Mouse (Mus musculus): ENCODE data around the gene Khnyn. TPM values are rescaled to one million over a fixed set of nuclear protein-coding genes. Genes with fewer than 3 reads are reported as not detected.

The Khnyn gene
- polyA plus RNA-seq, 1 experiment from 2014 or later = 10.9 TPM

GRCm38 (mm10) chr14:55857588-55857987 is 27.2 kb upstream of the Khnyn start:
- Histone ChIP-seq H3K9ac (no peak overlapping the region), H3K4me1 (replicated peaks) (peaks cover 71% of the 10 kb centered on the region)

DNA sequence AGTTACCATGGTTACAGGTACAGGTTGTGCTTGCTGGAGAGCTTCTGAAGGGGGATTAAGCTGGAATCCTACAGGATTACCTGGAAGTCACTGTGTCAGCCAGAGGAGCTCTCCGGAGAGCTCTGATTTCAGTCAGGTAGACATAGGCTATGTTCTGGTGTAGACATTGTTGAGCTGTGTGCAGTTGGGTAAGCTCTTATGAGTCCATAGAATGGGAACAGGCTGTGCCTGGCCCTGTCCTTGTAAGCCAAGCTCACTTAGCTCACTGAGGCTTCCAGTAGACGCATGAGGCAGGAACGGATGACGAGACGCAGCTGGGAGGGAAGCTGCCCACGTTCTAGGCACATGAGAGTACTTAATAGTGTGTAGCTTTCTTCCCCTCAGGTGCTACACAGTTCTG is 22.6 kb upstream of the Khnyn start:
- WGBS = 86% methylated on average over 6 of the region's 6 CpGs

More at GRCm38 (mm10) chr14:55857588-55857987, 27.2 kb upstream of the Khnyn start:
- Histone ChIP-seq H3K4me2 (peak overlapping the region; percentile 80), H3K36me3 (no peaks in the 10 kb centered on the region), H3K27me3 (no peaks in the 10 kb centered on the region), H3K9me3 (no peaks in the 10 kb centered on the region), H3K27ac (replicated peaks) (no peak overlapping the region), H3K4me3 (no peak overlapping the region)
- WGBS = 68% methylated on average over 4 of the region's 4 CpGs
- ATAC-seq (ENCODE audit: low FRiP score, low read depth) = no peak

GRCm38 (mm10) chr14:55862970-55863369 is 21.8 kb upstream of the Khnyn start:
- peaks cover 23% of the 10 kb centered on the region for H3K4me1 ChIP-seq (replicated peaks)
- no peak overlapping the region for H3K4me2 ChIP-seq
- WGBS = 95% methylated on average over 10 of the region's 10 CpGs
- H3K9me3 ChIP-seq = no peaks in the 10 kb centered on the region
- H3K27ac ChIP-seq (replicated peaks) = no peak overlapping the region
- H3K4me3 ChIP-seq = no peak overlapping the region
- ATAC-seq (ENCODE audit: low FRiP score, low read depth) = no peak
- H3K9ac ChIP-seq = no peak overlapping the region
- no peaks in the 10 kb centered on the region for H3K27me3 ChIP-seq
- H3K36me3 ChIP-seq = peaks cover 32% of the 10 kb centered on the region

More for the DNA sequence above, 22.6 kb upstream of the Khnyn start:
- Histone ChIP-seq H3K9me3 (no peaks in the 10 kb centered on the region), H3K4me3 (no peak overlapping the region), H3K36me3 (peaks cover 28% of the 10 kb centered on the region), H3K27ac (replicated peaks) (no peak overlapping the region), H3K4me1 (replicated peaks) (peaks cover 31% of the 10 kb centered on the region), H3K27me3 (no peaks in the 10 kb centered on the region), H3K9ac (no peak overlapping the region), H3K4me2 (no peak overlapping the region)
- ATAC-seq (ENCODE audit: low FRiP score, low read depth) = no peak

GRCm38 (mm10) chr14:55863773-55864172 is 21.0 kb upstream of the Khnyn start:
- no peak overlapping the region for H3K9ac ChIP-seq
- H3K27ac ChIP-seq (replicated peaks) = no peak overlapping the region
- no peaks in the 10 kb centered on the region for H3K27me3 ChIP-seq
- peaks cover 18% of the 10 kb centered on the region for H3K4me1 ChIP-seq (replicated peaks)
- no peaks in the 10 kb centered on the region for H3K9me3 ChIP-seq
- ATAC-seq (ENCODE audit: low FRiP score, low read depth) = peak; percentile 51; the same call in 1 of the 2 replicates
- 27% methylated on average over 7 of the region's 7 CpGs for WGBS
- H3K4me2 ChIP-seq = no peak overlapping the region
- peaks cover 41% of the 10 kb centered on the region for H3K36me3 ChIP-seq
- H3K4me3 ChIP-seq = no peak overlapping the region

DNA sequence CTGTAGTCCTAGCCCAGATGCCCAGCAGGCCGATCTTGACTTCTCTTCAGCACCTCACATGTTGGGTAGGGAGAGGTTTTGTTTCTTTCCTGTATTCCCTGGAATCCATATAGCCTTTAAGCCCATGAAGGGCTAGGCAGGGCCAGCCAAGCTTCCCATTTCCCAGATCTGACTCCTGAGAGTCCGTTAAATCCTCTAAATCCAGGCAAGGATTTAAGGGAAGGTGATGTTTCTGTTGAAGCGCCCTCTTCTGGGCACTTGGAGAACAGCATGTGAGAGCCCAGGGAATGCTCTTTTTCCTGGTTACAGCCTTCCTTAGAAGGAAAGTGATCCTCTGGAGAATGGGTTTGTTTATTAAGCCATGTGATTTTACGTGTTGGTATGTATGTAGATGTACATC is 17.8 kb upstream of the Khnyn start:
- no peak for ATAC-seq (ENCODE audit: low FRiP score, low read depth)

GRCm38 (mm10) chr14:55868230-55869026 is 16.3 kb upstream of the Khnyn start:
- Histone ChIP-seq H3K4me3 (no peak overlapping the region), H3K9me3 (no peaks in the 10 kb centered on the region), H3K27ac (replicated peaks) (no peak overlapping the region), H3K27me3 (no peaks in the 10 kb centered on the region), H3K4me1 (replicated peaks) (peaks cover 4% of the 10 kb centered on the region), H3K4me2 (no peak overlapping the region), H3K9ac (no peak overlapping the region), H3K36me3 (peaks cover 73% of the 10 kb centered on the region)
- ATAC-seq (ENCODE audit: low FRiP score, low read depth) = no peak
- 90% methylated on average over 14 of the region's 14 CpGs for WGBS

More for the DNA sequence above, 17.8 kb upstream of the Khnyn start:
- Histone ChIP-seq H3K27me3 (no peaks in the 10 kb centered on the region), H3K36me3 (peaks cover 70% of the 10 kb centered on the region), H3K4me2 (no peak overlapping the region), H3K4me1 (replicated peaks) (peaks cover 1% of the 10 kb centered on the region), H3K4me3 (no peak overlapping the region), H3K9me3 (no peaks in the 10 kb centered on the region), H3K27ac (replicated peaks) (no peak overlapping the region), H3K9ac (no peak overlapping the region)
- WGBS = 35% methylated on average over 4 of the region's 4 CpGs

DNA sequence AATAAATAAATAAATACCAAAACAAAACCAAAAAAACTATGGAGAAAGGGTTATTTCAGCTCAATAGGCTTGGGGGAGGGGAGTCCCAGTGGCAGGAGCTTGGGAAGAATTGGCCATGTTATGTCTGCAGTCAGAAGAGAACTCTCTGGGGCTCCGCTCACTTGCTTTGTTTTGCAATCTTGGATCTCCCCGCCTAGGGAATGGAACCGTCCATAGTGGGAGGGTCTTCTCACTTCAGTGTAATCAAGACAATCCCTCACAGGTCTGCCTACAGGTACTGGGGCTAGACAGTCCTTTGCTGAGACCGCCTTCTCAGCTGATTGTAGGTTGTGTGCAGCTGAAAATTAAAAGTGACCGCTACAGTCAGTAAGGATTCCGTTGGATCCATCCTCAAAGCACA is 15.2 kb upstream of the Khnyn start:
- 98% methylated on average over 6 of the region's 6 CpGs for WGBS
- H3K36me3 ChIP-seq = peaks cover 69% of the 10 kb centered on the region
- no peak overlapping the region for H3K4me2 ChIP-seq
- H3K27ac ChIP-seq (replicated peaks) = no peak overlapping the region
- no peaks in the 10 kb centered on the region for H3K27me3 ChIP-seq
- H3K9me3 ChIP-seq = no peaks in the 10 kb centered on the region
- H3K4me1 ChIP-seq (replicated peaks) = peaks cover 11% of the 10 kb centered on the region
- no peak overlapping the region for H3K9ac ChIP-seq
- ATAC-seq (ENCODE audit: low FRiP score, low read depth) = no peak
- no peak overlapping the region for H3K4me3 ChIP-seq

- no peak for ATAC-seq (ENCODE audit: low FRiP score, low read depth)
These were observed 12.7 kb upstream of the Khnyn start for GRCm38 (mm10) chr14:55872039-55872438.

GRCm38 (mm10) chr14:55872551-55872950 is 12.2 kb upstream of the Khnyn start:
- Histone ChIP-seq H3K36me3 (peaks cover 45% of the 10 kb centered on the region), H3K4me3 (no peak overlapping the region), H3K27me3 (no peaks in the 10 kb centered on the region), H3K9ac (no peak overlapping the region), H3K4me1 (replicated peaks) (peaks cover 11% of the 10 kb centered on the region), H3K9me3 (no peaks in the 10 kb centered on the region), H3K27ac (replicated peaks) (no peak overlapping the region), H3K4me2 (no peak overlapping the region)
- WGBS = 90% methylated on average over 17 of the region's 17 CpGs
- ATAC-seq (ENCODE audit: low FRiP score, low read depth) = 0 out of 2 replicates have a peak, but pooled peaks have one; percentile 1

More at GRCm38 (mm10) chr14:55872039-55872438, 12.7 kb upstream of the Khnyn start:
- peaks cover 45% of the 10 kb centered on the region for H3K36me3 ChIP-seq
- no peak overlapping the region for H3K4me3 ChIP-seq
- H3K27ac ChIP-seq (replicated peaks) = no peak overlapping the region
- H3K9ac ChIP-seq = no peak overlapping the region
- H3K27me3 ChIP-seq = no peaks in the 10 kb centered on the region
- peaks cover 11% of the 10 kb centered on the region for H3K4me1 ChIP-seq (replicated peaks)
- WGBS = 94% methylated on average over 12 of the region's 12 CpGs
- no peak overlapping the region for H3K4me2 ChIP-seq
- no peaks in the 10 kb centered on the region for H3K9me3 ChIP-seq

DNA sequence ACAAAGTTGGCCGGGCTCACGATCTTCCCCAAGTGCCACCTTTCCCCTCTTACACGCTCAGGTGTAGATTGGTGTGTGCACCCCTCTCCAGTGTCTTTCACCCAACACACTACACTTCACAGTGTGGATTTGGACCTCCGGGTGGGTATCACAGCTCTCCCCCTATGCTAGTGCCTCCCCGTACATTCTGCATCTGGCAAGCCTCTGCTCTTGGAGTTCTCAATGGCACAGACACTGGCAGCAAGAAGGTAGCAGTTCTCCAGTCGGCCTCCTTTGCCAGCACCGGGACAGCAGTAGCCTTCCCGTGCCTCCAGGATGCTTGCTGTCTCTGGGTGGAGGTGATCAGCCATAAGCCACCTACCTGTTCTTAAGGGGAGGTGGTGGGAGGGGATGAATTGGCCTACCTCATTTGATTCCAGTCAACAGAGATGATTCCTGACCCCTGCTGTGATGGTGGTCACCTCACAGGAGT is 11.5 kb upstream of the Khnyn start:
- Histone ChIP-seq H3K27ac (replicated peaks) (no peak overlapping the region), H3K9ac (0 out of 2 replicates have a peak overlapping the region, but pooled peaks have one; percentile 3), H3K36me3 (peaks cover 38% of the 10 kb centered on the region), H3K27me3 (no peaks in the 10 kb centered on the region), H3K4me1 (replicated peaks) (peaks cover 11% of the 10 kb centered on the region), H3K4me2 (no peak overlapping the region), H3K4me3 (no peak overlapping the region), H3K9me3 (no peaks in the 10 kb centered on the region)
- 86% methylated on average over 8 of the region's 8 CpGs for WGBS
- peak; percentile 38; the same call in 1 of the 2 replicates for ATAC-seq (ENCODE audit: low FRiP score, low read depth)

GRCm38 (mm10) chr14:55873714-55874683 is 10.7 kb upstream of the Khnyn start:
- H3K27me3 ChIP-seq = no peaks in the 10 kb centered on the region
- H3K4me3 ChIP-seq = 0 out of 2 replicates have a peak overlapping the region, but pooled peaks have one; percentile 8
- 15% methylated on average over 30 of the region's 30 CpGs for WGBS
- peak overlapping the region; percentile 46; the same call in 1 of the 2 replicates for H3K27ac ChIP-seq (replicated peaks)
- peaks cover 30% of the 10 kb centered on the region for H3K36me3 ChIP-seq
- peak; percentile 66 for ATAC-seq (ENCODE audit: low FRiP score, low read depth)
- H3K9me3 ChIP-seq = no peaks in the 10 kb centered on the region
- H3K9ac ChIP-seq = peak overlapping the region; percentile 3; the same call in 1 of the 2 replicates
- H3K4me1 ChIP-seq (replicated peaks) = peaks cover 11% of the 10 kb centered on the region
- peak overlapping the region; percentile 42 for H3K4me2 ChIP-seq
